ENCODE assay signal across 21 mouse cellular contexts in genomic region chr2:158198861-158199260, GRCm38 (mm10). TPM values are rescaled to one million over a fixed set of nuclear protein-coding genes. Genes with fewer than 3 reads are reported as not detected.
DNase-seq lines count a peak whose midpoint lies in the region; ATAC-seq lines count a peak whose summit lies in the region.
"Had no signal": no experiment of that assay in that cellular context is flagged by ENCODE, and none has a peak within 500 bp of the region (broad histone marks: within the 10 kb centered on the region; RNA-seq: fewer than 3 reads in every experiment).

No protein-coding gene starts in this region.

- H3K36me3 ChIP-seq in hindbrain, embryonic 10.5 days, result no peaks in the 10 kb centered on the region
- no peaks in the 10 kb centered on the region for H3K36me3 ChIP-seq in hindbrain, embryonic 14.5 days (replicated peaks; ENCODE audit: control insufficient read depth, insufficient read depth)
- no peaks in the 10 kb centered on the region for H3K36me3 ChIP-seq in midbrain, embryonic 10.5 days
- no peaks in the 10 kb centered on the region for H3K36me3 ChIP-seq in midbrain, embryonic 13.5 days
- H3K36me3 ChIP-seq: forebrain, embryonic 15.5 days had no signal

- H3K27ac ChIP-seq in hindbrain, embryonic 10.5 days, result peak overlapping the region; percentile 1; the same call in 1 of the 2 replicates
- H3K27ac ChIP-seq in hindbrain, embryonic 14.5 days, result no peak overlapping the region
- H3K27ac ChIP-seq in midbrain, embryonic 10.5 days (replicated peaks), result 0 out of 2 replicates have a peak overlapping the region, but pooled peaks have one; percentile 28
- no peak overlapping the region for H3K27ac ChIP-seq in midbrain, embryonic 13.5 days
- H3K27ac ChIP-seq: embryonic facial prominence, embryonic 10.5 days; embryonic facial prominence, embryonic 12.5 days; forebrain, embryonic 13.5 days; forebrain, embryonic 15.5 days had no signal

- peaks cover 6% of the 10 kb centered on the region; the same call in 1 of the 2 replicates for H3K27me3 ChIP-seq in hindbrain, embryonic 10.5 days (ENCODE audit: insufficient read depth, poor library complexity, severe bottlenecking)
- no peaks in the 10 kb centered on the region for H3K27me3 ChIP-seq in hindbrain, embryonic 14.5 days (ENCODE audit: control insufficient read depth, insufficient read depth, low read length)
- H3K27me3 ChIP-seq in midbrain, embryonic 10.5 days (ENCODE audit: low read depth, poor library complexity, severe bottlenecking), result 0 out of 2 replicates have a peak, but pooled peaks cover 6% of the 10 kb centered on the region
- H3K27me3 ChIP-seq in midbrain, embryonic 13.5 days, result no peaks in the 10 kb centered on the region
- H3K27me3 ChIP-seq: forebrain, embryonic 13.5 days; forebrain, embryonic 15.5 days had no signal

- DNase-seq in hindbrain, embryonic 10.5 days (ENCODE audit: low spot score), result no peak
- DNase-seq in hindbrain, embryonic 14.5 days (ENCODE audit: low spot score), result no peak
- DNase-seq in midbrain, embryonic 10.5 days (ENCODE audit: low spot score), result no peak
- no peak for DNase-seq in cerebellum, adult 11 months
- DNase-seq: cerebellum, adult 11-12 months; cerebellum, adult 2 months; cerebellum, adult 9-10 months; cerebellum, postnatal 10 days; cerebellum, postnatal 25 days; forebrain, postnatal 0 days had no signal

- ATAC-seq in hindbrain, embryonic 14.5 days (ENCODE audit: low FRiP score), result no peak
- no peak for ATAC-seq in midbrain, embryonic 13.5 days
- ATAC-seq: forebrain, embryonic 13.5 days; forebrain, embryonic 15.5 days; forebrain, postnatal 0 days had no signal

- H3K9me3 ChIP-seq in hindbrain, embryonic 10.5 days, result no peaks in the 10 kb centered on the region
- no peaks in the 10 kb centered on the region for H3K9me3 ChIP-seq in hindbrain, embryonic 14.5 days (ENCODE audit: control insufficient read depth, low read length)
- no peaks in the 10 kb centered on the region for H3K9me3 ChIP-seq in midbrain, embryonic 10.5 days (replicated peaks)
- H3K9me3 ChIP-seq in midbrain, embryonic 13.5 days, result no peaks in the 10 kb centered on the region
- H3K9me3 ChIP-seq: embryonic facial prominence, embryonic 10.5 days; embryonic facial prominence, embryonic 12.5 days; forebrain, embryonic 13.5 days; forebrain, embryonic 15.5 days had no signal

- no peak overlapping the region for H3K4me3 ChIP-seq in hindbrain, embryonic 10.5 days
- no peak overlapping the region for H3K4me3 ChIP-seq in hindbrain, embryonic 14.5 days (replicated peaks; ENCODE audit: low read length)
- H3K4me3 ChIP-seq in midbrain, embryonic 10.5 days, result no peak overlapping the region
- no peak overlapping the region for H3K4me3 ChIP-seq in midbrain, embryonic 13.5 days (replicated peaks)
- H3K4me3 ChIP-seq: embryonic facial prominence, embryonic 10.5 days; embryonic facial prominence, embryonic 12.5 days; forebrain, embryonic 13.5 days; forebrain, embryonic 15.5 days had no signal

- H3K9ac ChIP-seq in hindbrain, embryonic 14.5 days, result no peak overlapping the region
- no peak overlapping the region for H3K9ac ChIP-seq in midbrain, embryonic 13.5 days (replicated peaks)
- H3K9ac ChIP-seq: embryonic facial prominence, embryonic 12.5 days; forebrain, embryonic 13.5 days; forebrain, embryonic 15.5 days; forebrain, postnatal 0 days had no signal

- peaks cover 27% of the 10 kb centered on the region for H3K4me1 ChIP-seq in hindbrain, embryonic 10.5 days (replicated peaks)
- peaks cover 15% of the 10 kb centered on the region for H3K4me1 ChIP-seq in hindbrain, embryonic 14.5 days (replicated peaks; ENCODE audit: control insufficient read depth, insufficient read depth, low read length)
- peaks cover 20% of the 10 kb centered on the region for H3K4me1 ChIP-seq in midbrain, embryonic 10.5 days
- peaks cover 16% of the 10 kb centered on the region for H3K4me1 ChIP-seq in midbrain, embryonic 13.5 days (replicated peaks)

- H3K4me2 ChIP-seq in hindbrain, embryonic 14.5 days (replicated peaks), result no peak overlapping the region
- no peak overlapping the region for H3K4me2 ChIP-seq in midbrain, embryonic 13.5 days (replicated peaks)
- H3K4me2 ChIP-seq: embryonic facial prominence, embryonic 12.5 days; forebrain, embryonic 13.5 days; forebrain, embryonic 15.5 days had no signal

- 89% methylated on average over 6 of the region's 6 CpGs for WGBS in hindbrain, embryonic 10.5 days
- WGBS in hindbrain, embryonic 14.5 days, result 88% methylated on average over 6 of the region's 6 CpGs
- WGBS in midbrain, embryonic 10.5 days, result 93% methylated on average over 6 of the region's 6 CpGs
- 88% methylated on average over 6 of the region's 6 CpGs for WGBS in midbrain, embryonic 13.5 days

RNA-seq across cellular contexts. Expression of gene D630003M21Rik, which starts 30.2 kb away (rescaled TPM):
- 3.7 and 4.9 TPM in 2 replicates for polyA plus RNA-seq in hindbrain, embryonic 10.5 days (2016; fragmentation: Nextera tagmentation; extraction: Ambion mirVana)
- polyA plus RNA-seq in hindbrain, embryonic 14.5 days (2014; fragmentation: Nextera tagmentation; extraction: Ambion mirVana), result 1.6 and 1.7 TPM in 2 replicates
- 2.3 and 3.1 TPM in 2 replicates for polyA plus RNA-seq in midbrain, embryonic 10.5 days (2016; fragmentation: Nextera tagmentation; extraction: Ambion mirVana)
- 1.6 and 2.4 TPM in 2 replicates for polyA plus RNA-seq in midbrain, embryonic 13.5 days (2015; fragmentation: Nextera tagmentation; extraction: Ambion mirVana)

RNA-seq across cellular contexts. Expression of gene Tgm2, which starts 52.6 kb away (rescaled TPM):
- polyA plus RNA-seq in hindbrain, embryonic 10.5 days (2016; fragmentation: Nextera tagmentation; extraction: Ambion mirVana), result 7.5 and 10.2 TPM in 2 replicates
- polyA plus RNA-seq in hindbrain, embryonic 14.5 days (2014; fragmentation: Nextera tagmentation; extraction: Ambion mirVana), result 5.5 and 6.1 TPM in 2 replicates
- polyA plus RNA-seq in midbrain, embryonic 10.5 days (2016; fragmentation: Nextera tagmentation; extraction: Ambion mirVana), result 9.0 and 10.0 TPM in 2 replicates
- polyA plus RNA-seq in midbrain, embryonic 13.5 days (2015; fragmentation: Nextera tagmentation; extraction: Ambion mirVana), result 9.1 and 12.3 TPM in 2 replicates

RNA-seq across cellular contexts. Expression of gene Bpi, which starts 59.0 kb away (rescaled TPM):
- polyA plus RNA-seq in hindbrain, embryonic 10.5 days (2016; fragmentation: Nextera tagmentation; extraction: Ambion mirVana), result not detected in 2 replicates
- polyA plus RNA-seq in hindbrain, embryonic 14.5 days (2014; fragmentation: Nextera tagmentation; extraction: Ambion mirVana), result not detected in 2 replicates
- polyA plus RNA-seq in midbrain, embryonic 10.5 days (2016; fragmentation: Nextera tagmentation; extraction: Ambion mirVana), result not detected in 2 replicates
- not detected in 2 replicates for polyA plus RNA-seq in midbrain, embryonic 13.5 days (2015; fragmentation: Nextera tagmentation; extraction: Ambion mirVana)
- polyA plus RNA-seq: adrenal gland, adult 2 months; brain, embryonic 14.5 days; C2C12; cerebellum, adult 2 months; cortical plate, adult 2 months; embryonic facial prominence, embryonic 10.5 days; embryonic facial prominence, embryonic 12.5 days; embryonic facial prominence, embryonic 14.5 days; forebrain, embryonic 11.5 days; forebrain, embryonic 13.5 days; forebrain, embryonic 15.5 days; forebrain, postnatal 0 days had no signal

Comparison
In these comparisons a context has a peak if more than half of its experiments do, and no peak if none do; other contexts are left out.
1. H3K27ac ChIP-seq: peak in hindbrain, embryonic 10.5 days (single experiment) and midbrain, embryonic 10.5 days (single experiment); none in hindbrain, embryonic 14.5 days (single experiment) and midbrain, embryonic 13.5 days (single experiment).